Mouse (Mus musculus) cerebellum, adult (tissue): ENCODE measurements around the gene Ext2.

Source experiments
- ATAC-seq: cut with Nextera tagmentation; 2 replicates; pipeline ENCODE4 v1.9.2; 2017; ENCODE audit warnings: mild to moderate bottlenecking, moderate library complexity, mixed read lengths; ENCODE audit not compliant: insufficient number of reproducible peaks, low FRiP score, low TSS enrichment

Gene Ext2

DNA sequence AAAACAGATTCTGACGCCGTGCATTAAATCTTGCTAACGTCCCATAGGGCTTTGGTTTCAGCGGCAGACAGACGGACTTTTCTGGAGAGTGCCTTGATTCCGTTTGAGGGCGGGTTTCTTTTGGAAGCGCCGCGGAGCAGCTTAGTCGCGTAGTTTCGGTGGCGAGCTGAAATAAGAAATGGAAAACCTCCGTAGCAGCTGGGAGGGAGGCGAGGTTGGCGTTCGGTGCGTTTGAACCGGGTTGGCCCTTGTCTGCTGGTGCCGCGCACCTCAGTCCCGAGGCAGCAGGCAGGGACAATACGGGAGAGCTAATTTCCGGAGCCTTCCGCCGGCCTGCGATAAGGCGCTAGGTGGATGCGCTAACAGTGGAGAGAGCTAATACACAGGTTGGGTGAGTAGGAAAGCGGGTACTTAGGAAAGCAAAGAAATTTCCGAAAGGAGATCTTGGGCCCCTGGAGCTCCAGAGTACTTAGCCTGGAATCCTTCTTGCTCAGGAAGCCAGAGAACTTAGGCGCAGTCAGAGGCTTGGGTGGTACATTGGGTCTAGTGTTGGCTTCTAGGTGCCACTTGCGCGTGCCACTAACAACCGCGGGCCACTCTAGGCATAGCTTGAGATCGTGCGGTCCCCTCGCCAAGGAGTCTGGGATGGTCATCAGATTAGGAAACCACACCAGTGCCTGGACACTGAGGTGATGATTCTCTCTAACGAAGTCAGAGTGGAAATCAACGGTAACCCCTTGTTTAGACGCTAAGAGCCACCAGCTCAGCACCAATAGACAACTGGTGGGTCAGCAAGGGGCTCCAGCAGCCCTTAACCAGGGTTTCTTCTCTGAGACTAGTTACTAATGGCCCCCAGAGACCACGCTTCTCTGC, 175.1 kb downstream of the Ext2 start:
- no peak for ATAC-seq

DNA sequence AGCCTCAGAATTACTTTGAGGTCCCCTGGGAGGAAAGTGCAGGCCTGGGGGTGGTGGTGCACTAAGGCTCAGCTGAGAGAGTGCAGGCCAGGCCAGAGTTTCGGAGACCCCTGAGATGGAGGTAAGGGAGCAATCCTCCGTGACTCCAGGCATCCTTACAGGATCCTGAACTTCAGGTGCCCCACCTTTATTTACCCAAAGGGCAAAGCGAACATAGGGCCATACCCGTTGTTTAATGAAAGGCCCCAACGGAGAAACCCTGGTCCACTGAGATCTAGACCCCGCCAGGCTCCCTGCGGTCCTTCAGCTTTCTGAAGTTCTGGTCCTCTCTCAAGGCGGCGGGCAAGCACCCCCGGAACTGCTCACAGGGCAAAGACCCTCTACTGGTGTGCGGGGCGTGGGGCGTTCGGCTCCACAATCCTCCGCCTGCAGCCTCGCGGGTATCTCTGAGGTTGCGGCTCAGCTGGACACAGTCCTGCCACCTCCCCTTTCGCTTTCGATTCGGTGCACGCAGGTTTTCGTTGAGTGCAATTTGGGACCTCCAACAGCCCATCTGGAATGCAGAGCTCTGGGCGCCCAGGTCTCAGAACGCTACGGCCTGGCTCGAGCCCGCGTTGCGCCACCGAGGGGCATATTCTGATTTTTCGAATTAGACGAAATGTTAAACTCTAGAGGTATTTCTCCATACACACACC, 176.6 kb downstream of the Ext2 start:
- no peak for ATAC-seq

DNA sequence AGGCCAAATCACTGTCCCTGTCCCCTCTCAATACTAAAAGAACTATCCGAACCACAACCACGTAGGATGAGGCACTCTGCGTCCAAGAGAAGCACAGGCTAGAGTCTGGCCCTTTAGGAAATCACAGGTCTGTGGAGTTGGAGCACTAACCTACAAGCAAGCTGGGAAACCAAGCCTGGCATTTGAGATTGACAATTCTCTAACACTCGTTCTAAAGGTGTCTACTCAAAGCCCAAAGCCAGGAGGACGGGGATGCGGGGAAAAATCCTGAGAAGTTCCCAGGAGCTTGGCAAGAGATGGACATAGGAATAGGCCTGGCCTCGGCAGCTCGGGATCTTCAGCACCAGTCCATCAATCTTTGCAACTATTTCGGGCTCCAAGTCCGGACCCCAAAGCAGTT, 177.2 kb downstream of the Ext2 start:
- no peak for ATAC-seq

DNA sequence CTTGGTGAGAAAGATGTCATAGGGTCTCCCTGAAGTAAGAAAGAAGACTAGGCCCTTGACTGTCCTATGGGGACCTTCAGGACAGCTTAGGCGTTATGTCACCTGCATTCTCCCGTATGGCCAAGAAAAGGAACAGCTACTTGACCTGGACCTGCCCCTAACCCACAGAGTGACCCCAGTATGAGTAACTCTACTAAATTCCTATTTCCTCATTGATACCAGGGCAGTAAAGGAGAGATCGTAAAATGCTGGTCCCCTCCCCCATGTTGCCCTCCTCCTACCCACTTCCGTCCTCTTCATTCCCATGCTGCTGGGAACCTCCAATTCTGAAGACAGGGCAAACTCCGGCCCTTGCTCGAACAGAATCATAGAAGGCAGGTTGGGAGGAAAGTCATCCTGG, 177.6 kb downstream of the Ext2 start:
- ATAC-seq = no peak

DNA sequence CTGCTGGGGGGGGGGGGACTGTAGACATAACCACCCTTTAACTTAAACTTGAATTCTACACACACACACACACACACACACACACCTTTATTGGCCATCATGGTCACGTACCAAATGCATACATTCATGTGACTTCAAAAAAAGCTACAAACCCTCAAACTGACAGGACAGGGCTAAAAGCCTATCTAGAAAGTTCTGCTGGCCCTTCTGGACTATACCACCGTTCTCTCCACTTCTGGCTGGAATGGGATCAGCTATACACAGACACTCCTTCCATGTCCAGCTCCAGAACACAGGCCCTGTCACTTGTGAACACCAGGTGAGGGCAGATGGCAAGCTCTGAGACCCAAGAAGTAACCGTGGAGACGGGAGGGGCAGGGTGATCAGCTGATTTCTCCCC, 178.1 kb downstream of the Ext2 start:
- no peak for ATAC-seq

DNA sequence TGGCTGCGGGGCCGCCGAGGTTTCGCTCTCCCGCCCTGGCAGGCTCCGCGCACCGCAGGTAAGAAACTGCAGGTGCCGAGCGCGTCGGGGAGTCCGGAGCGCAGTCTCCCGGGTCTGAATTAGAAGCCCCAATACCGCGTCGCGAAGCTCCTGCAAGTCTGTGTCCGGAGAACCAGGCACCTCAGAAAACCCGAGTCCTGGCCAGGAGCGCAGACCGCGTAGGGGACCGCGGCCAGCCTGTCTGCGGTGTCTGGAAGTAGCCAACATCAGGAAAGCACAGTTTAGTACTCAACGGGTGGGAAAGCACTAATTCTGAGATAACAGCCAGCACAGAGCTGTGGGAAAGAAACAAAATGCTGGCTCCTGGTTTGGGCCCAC, 179.0 kb downstream of the Ext2 start:
- no peak for ATAC-seq

DNA sequence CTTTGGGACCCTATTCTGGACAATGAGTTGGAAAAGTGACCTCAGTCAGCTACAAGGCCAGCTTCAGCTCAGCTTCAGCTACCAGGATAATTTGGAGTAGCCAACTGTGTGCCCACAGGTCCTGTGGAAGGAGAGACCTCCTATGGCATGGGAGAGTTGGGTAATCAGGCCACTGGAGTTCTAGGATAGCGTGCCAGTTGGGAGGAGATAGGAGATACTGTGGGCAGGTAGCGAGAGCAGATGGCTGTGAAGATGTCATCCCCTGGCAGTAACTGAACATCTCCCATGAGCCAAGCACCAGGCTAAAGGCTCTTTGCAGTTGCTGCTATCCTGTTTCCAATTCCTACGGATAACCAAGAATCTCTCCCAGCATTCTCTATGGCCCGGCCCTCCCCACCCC, 187.8 kb downstream of the Ext2 start:
- peak; percentile 79 for ATAC-seq

DNA sequence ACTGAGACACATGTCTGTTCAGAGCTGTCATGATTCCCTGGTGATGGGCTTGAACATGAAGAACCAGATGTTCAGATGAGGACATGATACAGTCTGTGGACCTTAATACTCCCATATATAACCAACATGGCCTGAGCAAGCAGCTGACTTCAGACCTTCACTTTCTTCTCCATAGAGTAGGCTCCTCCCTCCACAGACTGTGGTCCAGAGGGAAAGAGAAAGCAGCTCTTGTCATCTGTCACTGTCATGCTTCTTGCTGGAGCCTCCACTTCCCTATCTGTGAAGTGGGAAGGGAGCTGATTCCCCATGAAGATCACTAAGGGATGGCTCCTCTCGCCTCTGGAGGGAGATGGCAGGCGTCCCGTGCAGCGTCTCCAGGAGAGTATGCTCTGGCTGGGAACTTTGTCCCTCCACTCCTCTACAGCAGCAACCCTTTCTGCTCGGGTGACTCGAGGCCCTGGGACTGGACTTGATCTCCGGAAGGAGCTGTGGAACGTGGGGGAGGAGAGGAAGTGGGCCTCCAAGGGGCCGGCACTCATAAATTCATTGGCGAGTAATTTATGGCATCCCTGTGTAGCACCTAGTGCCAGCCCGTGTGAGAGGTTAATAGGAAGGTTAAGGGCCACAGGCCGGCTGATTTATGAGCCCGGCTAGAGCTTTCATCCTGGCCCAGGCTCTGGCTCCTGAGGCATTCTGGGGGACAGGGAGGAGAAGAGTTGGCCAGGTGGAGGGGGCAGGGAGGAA, 197.5 kb downstream of the Ext2 start:
- ATAC-seq = no peak

DNA sequence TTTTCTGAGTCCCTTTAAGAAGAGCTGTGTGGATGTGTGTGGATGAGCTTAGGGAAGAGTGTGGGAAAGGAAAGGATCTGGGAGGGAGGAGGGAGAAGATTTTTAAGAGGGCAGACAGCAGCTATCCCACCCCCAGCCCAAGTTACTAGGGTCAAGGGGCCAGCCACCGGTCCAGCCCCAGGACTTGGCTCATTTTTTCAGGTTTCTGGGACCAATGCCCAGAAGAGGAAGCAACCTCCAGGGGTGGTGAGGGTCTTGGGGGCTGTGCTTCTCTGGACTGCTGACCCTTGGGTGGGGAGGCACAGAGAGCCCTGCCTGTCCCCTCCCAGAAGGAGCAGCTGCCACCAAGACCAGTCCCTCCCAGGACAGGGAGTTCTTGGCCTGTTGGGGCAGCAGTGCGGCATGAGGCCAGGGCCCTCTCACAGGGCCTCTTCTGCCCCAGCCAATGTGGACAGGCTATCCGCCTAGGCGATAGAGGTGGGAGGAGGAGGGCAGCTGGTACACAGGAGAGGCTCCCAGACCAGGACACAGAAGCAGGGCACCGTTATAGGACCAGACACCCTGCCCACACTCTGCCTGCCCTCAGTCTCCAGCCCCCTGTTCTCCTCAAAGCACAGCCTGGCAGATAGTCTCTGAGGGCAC, 203.0 kb downstream of the Ext2 start:
- ATAC-seq = peak; percentile 64

DNA sequence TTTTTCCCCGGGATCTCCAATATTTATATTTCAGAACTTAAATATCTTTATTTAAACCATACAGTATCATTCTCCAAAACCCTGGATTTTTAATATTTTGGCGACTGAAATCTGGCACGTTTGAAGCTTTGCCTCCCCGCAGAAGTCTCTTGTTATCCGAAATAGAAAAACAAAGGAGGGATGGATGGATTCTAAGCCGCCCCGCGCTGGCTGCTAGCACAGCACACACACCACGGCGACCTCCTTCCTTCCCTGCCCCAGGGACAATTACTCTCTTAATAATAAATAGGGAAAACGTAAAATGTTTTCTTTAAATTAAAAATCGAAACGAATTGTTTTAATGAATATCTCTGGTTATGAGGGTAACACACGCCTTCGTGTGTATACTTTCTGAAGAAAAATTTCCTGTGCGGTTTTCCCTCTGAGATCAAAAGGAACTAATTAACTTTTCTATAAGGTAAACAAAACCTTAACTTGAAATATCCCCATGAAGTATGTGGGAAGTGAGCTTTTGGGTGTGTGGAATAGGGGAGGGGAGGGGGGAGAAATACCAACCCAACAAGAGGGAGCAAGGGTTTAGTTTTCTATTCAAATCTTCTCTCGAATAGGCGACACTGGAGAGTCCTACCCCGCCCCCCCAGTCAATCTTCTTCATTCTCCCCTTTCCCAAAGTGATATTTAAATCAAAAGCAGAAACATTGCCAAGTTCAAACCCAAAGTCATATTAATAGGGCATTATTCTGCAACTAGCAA, 203.7 kb downstream of the Ext2 start:
- ATAC-seq = no peak

DNA sequence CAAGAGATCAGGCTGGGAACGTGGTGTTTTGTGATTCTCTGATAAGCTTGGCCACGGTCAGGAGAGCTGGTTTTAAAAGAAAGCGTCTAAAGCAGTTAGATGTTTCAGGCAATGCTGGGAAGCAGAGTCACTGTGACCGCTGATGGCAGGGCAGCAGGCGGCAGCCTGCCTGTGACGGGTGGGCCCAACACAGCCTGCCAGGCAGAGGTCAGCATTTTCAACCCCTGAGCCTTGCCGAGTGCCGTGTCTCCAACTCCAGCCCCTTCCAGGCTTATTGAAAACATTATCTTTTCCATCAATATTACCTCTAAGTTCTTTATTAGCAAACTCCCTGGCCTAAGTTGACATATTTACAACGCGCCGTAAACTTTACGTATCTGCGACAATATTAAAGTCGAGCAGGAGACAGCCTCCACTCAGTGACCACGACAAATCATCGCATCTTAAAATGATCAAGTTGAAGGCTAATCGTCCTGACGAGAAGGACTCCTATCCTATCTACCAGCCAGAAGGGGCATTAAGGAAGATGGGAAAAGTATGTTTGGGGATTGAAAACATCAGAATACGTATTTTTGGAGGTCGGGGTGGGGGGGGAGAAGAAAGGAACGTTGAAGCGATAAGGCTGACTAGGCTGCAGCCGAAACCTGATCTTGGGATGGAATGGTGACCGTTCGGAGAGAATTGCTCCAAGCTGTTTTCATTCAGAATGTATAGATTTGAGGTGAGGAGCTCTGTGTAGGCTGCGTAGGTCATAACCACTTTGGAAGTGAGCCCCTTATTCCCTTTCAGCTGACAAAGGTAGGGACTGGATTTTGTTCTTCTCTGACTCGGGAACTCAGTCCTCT, 206.3 kb downstream of the Ext2 start:
- ATAC-seq = no peak

DNA sequence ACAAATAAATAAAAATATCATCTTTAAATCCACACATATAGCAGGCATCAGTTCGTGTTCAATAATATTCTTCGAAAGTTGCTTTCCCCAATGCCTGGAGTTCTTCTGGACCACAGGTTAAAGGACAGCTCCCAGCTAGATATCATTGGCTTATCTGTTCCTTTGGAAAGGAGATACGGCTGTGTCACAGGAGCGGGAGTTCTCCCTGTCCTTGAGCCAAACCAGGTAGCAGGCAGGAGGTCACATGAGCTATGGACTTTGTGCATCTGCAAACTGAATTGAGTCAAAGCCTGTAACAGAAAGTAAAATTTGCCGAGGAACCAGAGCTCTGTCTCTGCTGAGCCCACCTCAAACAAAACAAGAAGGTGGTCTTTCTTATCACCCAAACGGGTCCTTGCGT, 209.3 kb downstream of the Ext2 start:
- ATAC-seq = no peak
